Mouse (Mus musculus) olfactory bulb, adult 2 months (tissue): Measurements from ENCODE around the gene Sart3. TPM values are rescaled to one million over a fixed set of nuclear protein-coding genes. Genes with fewer than 3 reads are reported as not detected.

Experiments used
- H3K27ac ChIP-seq: fragments of 200-500 bp; 2 replicates; pipeline ENCODE4 v1.5.1; 2012; ENCODE audit warnings: low read depth, low read length; ENCODE audit not compliant: insufficient read depth
- H3K4me1 ChIP-seq: fragments of 200-500 bp; 2 replicates; pipeline ENCODE4 v1.6.1; 2012; ENCODE audit warnings: low read length; ENCODE audit not compliant: control insufficient read depth, insufficient read depth
- H3K4me3 ChIP-seq: fragments of 200-500 bp; 2 replicates; pipeline ENCODE4 v1.5.1; 2012; ENCODE audit warnings: mild to moderate bottlenecking, low read depth, low read length, moderate library complexity; ENCODE audit not compliant: insufficient read depth
- CTCF ChIP-seq: fragments of 200-500 bp; IDR thresholded peaks from 2 replicates; pipeline ENCODE4 v1.5.1; 2012; ENCODE audit warnings: low read depth, mild to moderate bottlenecking, low read length, moderate library complexity; ENCODE audit not compliant: insufficient read depth
- POLR2A ChIP-seq: fragments of 200-500 bp; IDR thresholded peaks from 2 replicates; pipeline ENCODE4 v1.6.1; 2012; ENCODE audit warnings: mild to moderate bottlenecking, low read depth, low read length, moderate library complexity; ENCODE audit not compliant: insufficient read depth
- WGBS: fragments of 180-500 bp; shearing (Covaris S2); methylation state at CpG from one replicate; pipeline ENCODE4 v1.1.7; 2018; 5-methylcytosine and 5-hydroxymethylcytosine counted together
- polyA plus RNA-seq: library from polyadenylated mRNA; stranded (reverse); fragments of >200 nt; gene quantifications from 2 replicates; pipeline ENCODE4 v1.2.4, GENCODE M21; 2012; ENCODE audit warnings: low replicate concordance; ENCODE audit not compliant: missing spikeins, insufficient read depth, insufficient read length

Sart3 gene
- polyA plus RNA-seq, 1 experiment: not detected

DNA sequence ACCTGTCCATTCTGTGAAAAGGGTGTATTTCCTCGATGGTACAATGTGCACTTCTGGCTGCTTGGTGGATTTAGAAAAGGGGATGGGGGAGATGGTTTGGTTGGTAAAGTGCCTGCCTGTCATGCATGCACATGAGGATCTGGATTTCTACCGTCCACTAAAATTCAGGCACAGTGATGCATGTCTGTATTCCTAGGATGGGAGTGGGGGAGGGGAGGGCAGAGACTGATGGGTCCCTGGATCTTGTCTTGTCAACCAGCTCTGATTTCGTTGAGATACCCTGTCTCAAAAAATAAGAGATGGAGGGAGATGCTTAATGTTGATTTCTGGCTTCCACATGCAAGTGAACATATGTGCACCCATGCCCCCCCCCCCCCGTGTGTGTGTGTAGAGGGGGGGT lies 78.3 kb downstream of the Sart3 start:
- H3K27ac ChIP-seq: no peak overlapping the region

DNA sequence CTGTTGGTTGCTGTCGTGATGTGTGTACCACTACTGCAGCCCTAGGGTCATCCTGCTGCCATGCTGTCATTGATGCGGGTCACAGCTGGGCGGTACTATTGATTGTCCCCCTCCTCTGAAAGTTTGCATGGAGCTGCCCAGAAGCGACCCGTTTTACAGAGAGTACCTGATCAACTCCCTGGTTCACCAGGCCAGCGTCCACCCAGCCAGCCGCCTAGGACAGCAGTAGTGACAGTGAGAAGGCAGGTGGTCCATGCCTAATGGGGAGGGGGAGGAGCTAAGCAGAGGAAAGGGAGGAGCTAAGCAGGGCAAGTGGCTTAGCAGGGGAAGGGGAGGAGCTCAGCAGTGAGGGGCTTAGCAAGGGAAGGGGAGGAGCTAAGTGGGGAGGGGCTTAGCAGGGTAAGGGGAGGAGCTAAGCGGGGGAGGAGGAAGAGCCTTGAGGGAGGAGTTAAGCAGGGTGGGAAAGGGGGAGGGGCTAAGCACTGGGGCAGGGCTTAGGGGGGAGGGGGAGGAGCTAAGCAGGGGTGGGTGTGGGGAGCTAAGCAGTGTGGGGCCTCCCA lies 79.0 kb downstream of the Sart3 start:
- peaks cover 14% of the 10 kb centered on the region for H3K4me1 ChIP-seq
- TF ChIP-seq CTCF (no peak), POLR2A (no peak)
- no peak overlapping the region for H3K4me3 ChIP-seq
- no peak overlapping the region for H3K27ac ChIP-seq
- WGBS: 92% methylated on average over 8 of the region's 8 CpGs

More for the DNA sequence above, 78.3 kb downstream of the Sart3 start:
- WGBS: 71% methylated on average over 4 of the region's 4 CpGs
- H3K4me3 ChIP-seq: no peak overlapping the region
- H3K4me1 ChIP-seq: peaks cover 14% of the 10 kb centered on the region
- TF ChIP-seq CTCF (no peak), POLR2A (no peak)

Other genes with a start within 250 kb of the Sart3 start
- not detected in 2 replicates for gene Cmklr1, start 122.1 kb downstream of the Sart3 start, polyA plus RNA-seq
- not detected in 2 replicates for gene 1700069L16Rik, start 47.7 kb downstream of the Sart3 start, polyA plus RNA-seq
- gene Ficd, start 36.7 kb downstream of the Sart3 start, polyA plus RNA-seq: not detected in 2 replicates
- gene Iscu, start 238 bp upstream of the Sart3 start, polyA plus RNA-seq: not detected in 2 replicates
- not detected in 2 replicates for gene Tmem119, start 28.0 kb upstream of the Sart3 start, polyA plus RNA-seq
- 486 TPM in 1 of 2 replicates, not detected in the other for gene Selplg, start 60.1 kb upstream of the Sart3 start, polyA plus RNA-seq
- not detected in 2 replicates for gene Coro1c, start 136.2 kb upstream of the Sart3 start, polyA plus RNA-seq
- not detected in 2 replicates for gene Ssh1, start 221.4 kb upstream of the Sart3 start, polyA plus RNA-seq
- gene Dao, start 231.2 kb upstream of the Sart3 start, polyA plus RNA-seq: not detected in 2 replicates